Mouse (Mus musculus): ENCODE data around the gene Diras1. TPM values are rescaled to one million over a fixed set of nuclear protein-coding genes. Genes with fewer than 3 reads are reported as not detected.
A peak's percentile ranks its signal among the peaks of the same experiment; 100 is the strongest.

Diras1 gene
- polyA plus RNA-seq, 1 experiment from 2014 or later = 13.4 TPM

GRCm38 (mm10) chr10:80982381-80982780 is 43.1 kb downstream of the Diras1 start:
- Histone ChIP-seq H3K4me3 (no peak overlapping the region), H3K9me3 (replicated peaks) (no peaks in the 10 kb centered on the region), H3K36me3 (ENCODE audit: poor library complexity, severe bottlenecking) (no peaks in the 10 kb centered on the region), H3K27me3 (peaks cover 43% of the 10 kb centered on the region), H3K4me1 (peaks cover 7% of the 10 kb centered on the region), H3K4me2 (no peak overlapping the region), H3K9ac (no peak overlapping the region), H3K27ac (no peak overlapping the region)
- no peak for ATAC-seq
- WGBS = 94% methylated on average over 4 of the region's 4 CpGs

- Histone ChIP-seq H3K27ac (no peak overlapping the region), H3K36me3 (ENCODE audit: poor library complexity, severe bottlenecking) (no peaks in the 10 kb centered on the region), H3K4me3 (no peak overlapping the region), H3K9ac (0 out of 2 replicates have a peak overlapping the region, but pooled peaks have one; percentile 5), H3K4me2 (no peak overlapping the region), H3K9me3 (replicated peaks) (no peaks in the 10 kb centered on the region), H3K4me1 (peaks cover 7% of the 10 kb centered on the region), H3K27me3 (peaks cover 36% of the 10 kb centered on the region)
- no peak for ATAC-seq
- WGBS = 63% methylated on average over 7 of the region's 7 CpGs
These were observed 43.8 kb downstream of the Diras1 start for GRCm38 (mm10) chr10:80981564-80982112.

- Histone ChIP-seq H3K27me3 (no peaks in the 10 kb centered on the region), H3K9ac (no peak overlapping the region), H3K36me3 (ENCODE audit: poor library complexity, severe bottlenecking) (no peaks in the 10 kb centered on the region), H3K4me1 (peaks cover 8% of the 10 kb centered on the region), H3K27ac (no peak overlapping the region), H3K9me3 (replicated peaks) (no peaks in the 10 kb centered on the region), H3K4me3 (no peak overlapping the region), H3K4me2 (no peak overlapping the region)
- WGBS = 90% methylated on average over 11 of the region's 11 CpGs
- ATAC-seq = no peak
These were observed 50.0 kb downstream of the Diras1 start for GRCm38 (mm10) chr10:80975478-80975877.

- 85% methylated on average over 1 of the region's 1 CpGs for WGBS
- Histone ChIP-seq H3K9me3 (replicated peaks) (no peaks in the 10 kb centered on the region), H3K4me3 (no peak overlapping the region), H3K9ac (no peak overlapping the region), H3K27me3 (no peaks in the 10 kb centered on the region), H3K4me2 (no peak overlapping the region), H3K27ac (no peak overlapping the region), H3K36me3 (ENCODE audit: poor library complexity, severe bottlenecking) (no peaks in the 10 kb centered on the region), H3K4me1 (peaks cover 8% of the 10 kb centered on the region)
- ATAC-seq = no peak
These were observed 51.7 kb downstream of the Diras1 start for GRCm38 (mm10) chr10:80973722-80974121.

GRCm38 (mm10) chr10:80972071-80972987 is 53.1 kb downstream of the Diras1 start:
- H3K9ac ChIP-seq = no peak overlapping the region
- no peaks in the 10 kb centered on the region for H3K36me3 ChIP-seq (ENCODE audit: poor library complexity, severe bottlenecking)
- no peaks in the 10 kb centered on the region for H3K9me3 ChIP-seq (replicated peaks)
- H3K27ac ChIP-seq = no peak overlapping the region; the same call in 1 of the 2 replicates
- 58% methylated on average over 11 of the region's 11 CpGs for WGBS
- H3K4me2 ChIP-seq = no peak overlapping the region
- ATAC-seq = no peak
- no peaks in the 10 kb centered on the region for H3K27me3 ChIP-seq
- peaks cover 9% of the 10 kb centered on the region for H3K4me1 ChIP-seq
- no peak overlapping the region for H3K4me3 ChIP-seq

- Histone ChIP-seq H3K4me2 (no peak overlapping the region), H3K4me3 (no peak overlapping the region), H3K27ac (no peak overlapping the region), H3K27me3 (no peaks in the 10 kb centered on the region), H3K9ac (no peak overlapping the region), H3K36me3 (ENCODE audit: poor library complexity, severe bottlenecking) (no peaks in the 10 kb centered on the region), H3K4me1 (peaks cover 15% of the 10 kb centered on the region), H3K9me3 (replicated peaks) (no peaks in the 10 kb centered on the region)
- ATAC-seq = no peak
- 84% methylated on average over 15 of the region's 15 CpGs for WGBS
These were observed 53.9 kb downstream of the Diras1 start for GRCm38 (mm10) chr10:80971533-80971932.

GRCm38 (mm10) chr10:80970159-80970558 is 55.3 kb downstream of the Diras1 start:
- H3K4me1 ChIP-seq = peaks cover 15% of the 10 kb centered on the region

More at GRCm38 (mm10) chr10:80970159-80970558, 55.3 kb downstream of the Diras1 start:
- H3K27me3 ChIP-seq = no peaks in the 10 kb centered on the region
- H3K9ac ChIP-seq = no peak overlapping the region
- no peaks in the 10 kb centered on the region for H3K9me3 ChIP-seq (replicated peaks)
- no peaks in the 10 kb centered on the region for H3K36me3 ChIP-seq (ENCODE audit: poor library complexity, severe bottlenecking)
- WGBS = 86% methylated on average over 8 of the region's 8 CpGs
- H3K4me2 ChIP-seq = no peak overlapping the region
- no peak for ATAC-seq
- no peak overlapping the region for H3K27ac ChIP-seq
- no peak overlapping the region for H3K4me3 ChIP-seq

Other genes with a start within 250 kb of the Diras1 start
- gene Sf3a2, start 227.5 kb downstream of the Diras1 start, polyA plus RNA-seq (2015; fragmentation: Nextera tagmentation; extraction: Ambion mirVana) = 63.5 and 67.3 TPM in 2 replicates
- gene Plekhj1, start 227.0 kb downstream of the Diras1 start, polyA plus RNA-seq (2015; fragmentation: Nextera tagmentation; extraction: Ambion mirVana) = 141 and 151 TPM in 2 replicates
- gene Amh, start 220.4 kb downstream of the Diras1 start, polyA plus RNA-seq (2015; fragmentation: Nextera tagmentation; extraction: Ambion mirVana) = 0.13 TPM in 1 of 2 replicates, not detected in the other
- 0.26 TPM in 1 of 2 replicates, not detected in the other for gene Jsrp1, start 212.2 kb downstream of the Diras1 start, polyA plus RNA-seq (2015; fragmentation: Nextera tagmentation; extraction: Ambion mirVana)
- 1,581 and 1,699 TPM in 2 replicates for gene Oaz1, start 199.0 kb downstream of the Diras1 start, polyA plus RNA-seq (2015; fragmentation: Nextera tagmentation; extraction: Ambion mirVana)
- gene Lingo3, start 181.6 kb downstream of the Diras1 start, polyA plus RNA-seq (2015; fragmentation: Nextera tagmentation; extraction: Ambion mirVana) = 1.7 and 2.0 TPM in 2 replicates
- 291 and 325 TPM in 2 replicates for gene Lsm7, start 170.5 kb downstream of the Diras1 start, polyA plus RNA-seq (2015; fragmentation: Nextera tagmentation; extraction: Ambion mirVana)
- gene Sppl2b, start 170.4 kb downstream of the Diras1 start, polyA plus RNA-seq (2015; fragmentation: Nextera tagmentation; extraction: Ambion mirVana) = 40.1 and 45.3 TPM in 2 replicates
- gene Tmprss9, start 153.8 kb downstream of the Diras1 start, polyA plus RNA-seq (2015; fragmentation: Nextera tagmentation; extraction: Ambion mirVana) = 0.13 and 0.14 TPM in 2 replicates
- 356 and 364 TPM in 2 replicates for gene Timm13, start 124.7 kb downstream of the Diras1 start, polyA plus RNA-seq (2015; fragmentation: Nextera tagmentation; extraction: Ambion mirVana)
- gene Lmnb2, start 107.4 kb downstream of the Diras1 start, polyA plus RNA-seq (2015; fragmentation: Nextera tagmentation; extraction: Ambion mirVana) = 54.0 and 54.9 TPM in 2 replicates
- 4.9 and 5.1 TPM in 2 replicates for gene Gadd45b, start 95.6 kb downstream of the Diras1 start, polyA plus RNA-seq (2015; fragmentation: Nextera tagmentation; extraction: Ambion mirVana)
- 14.8 and 17.6 TPM in 2 replicates for gene Gng7, start 10.7 kb downstream of the Diras1 start, polyA plus RNA-seq (2015; fragmentation: Nextera tagmentation; extraction: Ambion mirVana)
- gene Slc39a3, start 11.8 kb upstream of the Diras1 start, polyA plus RNA-seq (2015; fragmentation: Nextera tagmentation; extraction: Ambion mirVana) = 33.4 and 37.8 TPM in 2 replicates
- 273 and 305 TPM in 2 replicates for gene Sgta, start 34.5 kb upstream of the Diras1 start, polyA plus RNA-seq (2015; fragmentation: Nextera tagmentation; extraction: Ambion mirVana)
- gene Thop1, start 44.4 kb upstream of the Diras1 start, polyA plus RNA-seq (2015; fragmentation: Nextera tagmentation; extraction: Ambion mirVana) = 55.8 and 60.5 TPM in 2 replicates
- 0.30 and 0.42 TPM in 2 replicates for gene Creb3l3, start 73.2 kb upstream of the Diras1 start, polyA plus RNA-seq (2015; fragmentation: Nextera tagmentation; extraction: Ambion mirVana)
- 200 and 211 TPM in 2 replicates for gene Map2k2, start 80.3 kb upstream of the Diras1 start, polyA plus RNA-seq (2015; fragmentation: Nextera tagmentation; extraction: Ambion mirVana)
- gene Zbtb7a, start 109.6 kb upstream of the Diras1 start, polyA plus RNA-seq (2015; fragmentation: Nextera tagmentation; extraction: Ambion mirVana) = 10.4 and 10.6 TPM in 2 replicates
- gene Pias4, start 142.3 kb upstream of the Diras1 start, polyA plus RNA-seq (2015; fragmentation: Nextera tagmentation; extraction: Ambion mirVana) = 54.2 and 57.0 TPM in 2 replicates
- 555 and 583 TPM in 2 replicates for gene Eef2, start 151.0 kb upstream of the Diras1 start, polyA plus RNA-seq (2015; fragmentation: Nextera tagmentation; extraction: Ambion mirVana)
- gene Dapk3, start 157.3 kb upstream of the Diras1 start, polyA plus RNA-seq (2015; fragmentation: Nextera tagmentation; extraction: Ambion mirVana) = 43.5 and 47.7 TPM in 2 replicates
- gene 4930442H23Rik, start 158.2 kb upstream of the Diras1 start, polyA plus RNA-seq (2015; fragmentation: Nextera tagmentation; extraction: Ambion mirVana) = not detected in 2 replicates
- gene Nmrk2, start 176.4 kb upstream of the Diras1 start, polyA plus RNA-seq (2015; fragmentation: Nextera tagmentation; extraction: Ambion mirVana) = not detected in 2 replicates
- gene Atcay, start 205.2 kb upstream of the Diras1 start, polyA plus RNA-seq (2015; fragmentation: Nextera tagmentation; extraction: Ambion mirVana) = 44.5 and 54.2 TPM in 2 replicates
- 9.7 and 10.9 TPM in 2 replicates for gene Zfr2, start 207.5 kb upstream of the Diras1 start, polyA plus RNA-seq (2015; fragmentation: Nextera tagmentation; extraction: Ambion mirVana)
- 5.6 and 7.4 TPM in 2 replicates for gene Matk, start 227.3 kb upstream of the Diras1 start, polyA plus RNA-seq (2015; fragmentation: Nextera tagmentation; extraction: Ambion mirVana)
- gene Mrpl54, start 241.3 kb upstream of the Diras1 start, polyA plus RNA-seq (2015; fragmentation: Nextera tagmentation; extraction: Ambion mirVana) = 134 and 135 TPM in 2 replicates
- gene Apba3, start 241.3 kb upstream of the Diras1 start, polyA plus RNA-seq (2015; fragmentation: Nextera tagmentation; extraction: Ambion mirVana) = 28.6 and 32.3 TPM in 2 replicates